Mouse (Mus musculus) effector memory CD4-positive, alpha-beta T cell, adult 5 months (primary cell): ENCODE measurements around the gene Ccr2. TPM values are rescaled to one million over a fixed set of nuclear protein-coding genes. Genes with fewer than 3 reads are reported as not detected.

Source experiments
- polyA plus RNA-seq: library from polyadenylated mRNA; unstranded; fragments of 100-300 nt; shearing (Covaris generic); gene quantifications from one replicate; pipeline ENCODE4 v1.2.1, GENCODE M21; 2017

Ccr2 gene
- 27.7 TPM for polyA plus RNA-seq

DNA sequence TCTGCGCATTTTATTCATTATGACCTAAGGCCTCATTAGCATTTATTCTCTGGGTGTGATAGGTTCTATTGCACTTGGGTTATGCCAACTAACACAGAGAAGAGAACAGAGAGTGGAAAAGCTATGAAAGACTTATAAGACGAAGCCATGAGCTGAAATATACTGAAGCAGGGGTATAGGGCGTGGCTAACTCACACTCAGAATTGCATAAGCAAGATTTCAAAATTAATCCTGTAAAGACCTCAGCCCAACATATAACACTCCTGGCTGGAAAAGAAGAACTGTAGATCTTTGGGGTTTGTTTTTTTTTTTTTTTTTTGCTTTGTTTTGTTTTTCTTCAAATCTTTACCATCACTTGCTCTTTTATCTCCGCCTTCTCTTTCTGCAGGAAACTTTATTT, at the start of gene Ccr2:
TSS of gene Ccr2 (plus strand) at position 228 of the 400 bp plus-strand sequence.

DNA sequence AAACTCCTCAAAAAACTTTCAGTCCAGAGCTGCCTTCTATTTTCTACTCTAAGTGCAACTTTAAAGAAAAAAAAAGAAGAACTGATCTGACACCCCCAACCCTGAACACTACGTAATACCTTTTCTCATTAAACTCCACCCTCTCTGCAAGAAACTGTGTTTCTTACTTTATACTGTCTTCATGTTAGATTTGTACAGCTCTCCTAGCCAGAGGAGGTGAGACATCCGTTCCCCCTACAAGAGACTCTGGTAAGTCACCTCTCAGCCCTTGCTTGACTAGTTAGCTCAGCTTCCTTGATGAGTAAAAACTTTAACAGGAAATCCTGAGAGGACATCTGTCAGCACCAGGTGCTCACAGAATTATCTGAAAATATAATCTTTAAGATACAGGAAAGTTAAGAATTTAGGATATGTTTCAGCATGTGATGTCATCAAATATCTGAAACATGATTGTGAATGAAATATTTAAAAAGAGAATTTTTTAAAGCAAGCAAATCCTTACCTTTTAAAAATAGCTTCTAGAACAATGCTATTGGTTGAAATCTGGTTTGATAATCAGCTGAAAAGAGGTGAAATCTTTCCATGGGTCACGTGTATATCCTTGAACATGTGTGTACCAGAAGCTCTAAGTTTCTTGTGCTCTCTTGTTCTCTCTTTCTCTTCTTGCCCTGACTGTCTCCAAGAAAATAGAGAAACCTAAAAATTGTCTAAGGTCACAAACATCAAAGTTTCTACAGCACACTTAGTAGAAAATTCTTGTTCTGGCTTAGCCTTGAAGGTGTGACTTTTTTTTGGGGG, 19.8 kb downstream of the Ccr2 start, which contains the start of gene Ccr5:
TSS of gene Ccr5 (plus strand) at position 157 of the 798 bp plus-strand sequence.

Other genes with a start within 250 kb of the Ccr2 start
- gene Xcr1, start 239.9 kb upstream of the Ccr2 start, polyA plus RNA-seq: 0.74 TPM
- not detected for gene Ccr1, start 133.3 kb upstream of the Ccr2 start, polyA plus RNA-seq
- gene Ccr1l1, start 123.5 kb upstream of the Ccr2 start, polyA plus RNA-seq: not detected
- 0.26 TPM for gene Ccr3, start 80.0 kb upstream of the Ccr2 start, polyA plus RNA-seq
- gene Ccr5, start 19.6 kb downstream of the Ccr2 start, polyA plus RNA-seq: 36.4 TPM
- 8.4 TPM for gene 2010315B03Rik, start 210.7 kb downstream of the Ccr2 start, polyA plus RNA-seq